Mouse (Mus musculus) thymus, postnatal 0 days (tissue): ENCODE measurements around the gene Synpo2l. TPM values are rescaled to one million over a fixed set of nuclear protein-coding genes. Genes with fewer than 3 reads are reported as not detected.
"Not testable (repeated sequence)": the region's sequence is repeated elsewhere in the genome, so short reads cannot be mapped to it uniquely, and the experiment has no call there.

ENCODE experiments used
- DNase-seq: peaks from one replicate; pipeline ENCODE4 v3.0.0-alpha.2; 2015; ENCODE audit warnings: low spot score
- polyA plus RNA-seq: library from polyadenylated mRNA; unstranded; fragments of >200 nt; fragmentation: Nextera tagmentation; extraction: Ambion mirVana; gene quantifications from 2 replicates; pipeline ENCODE4 v1.2.1, GENCODE M21; 2015

Synpo2l gene
- polyA plus RNA-seq, 1 experiment from 2014 or later: 0.30 TPM

DNA sequence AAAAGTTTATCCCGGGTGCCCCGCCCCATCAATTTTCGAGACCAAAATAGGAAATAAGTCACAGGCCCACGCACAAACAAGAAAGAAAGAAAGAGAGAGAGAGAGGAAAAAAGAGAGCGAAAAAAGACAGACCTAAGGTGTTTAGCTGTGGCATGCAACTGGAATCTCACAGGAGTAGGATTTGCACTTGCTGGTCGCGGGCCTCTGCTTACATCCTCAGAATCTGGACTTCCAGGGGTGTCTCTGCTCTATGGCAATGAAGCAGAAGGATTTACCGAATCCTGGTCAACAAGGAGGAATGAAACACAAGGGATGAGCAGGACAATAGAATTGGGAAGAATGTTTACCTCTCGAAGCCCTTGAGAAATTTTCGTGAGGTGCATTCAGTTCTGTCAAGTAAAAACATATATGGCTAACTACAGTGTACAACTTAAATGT, 26.7 kb downstream of the Synpo2l start:
- DNase-seq: no peak

DNA sequence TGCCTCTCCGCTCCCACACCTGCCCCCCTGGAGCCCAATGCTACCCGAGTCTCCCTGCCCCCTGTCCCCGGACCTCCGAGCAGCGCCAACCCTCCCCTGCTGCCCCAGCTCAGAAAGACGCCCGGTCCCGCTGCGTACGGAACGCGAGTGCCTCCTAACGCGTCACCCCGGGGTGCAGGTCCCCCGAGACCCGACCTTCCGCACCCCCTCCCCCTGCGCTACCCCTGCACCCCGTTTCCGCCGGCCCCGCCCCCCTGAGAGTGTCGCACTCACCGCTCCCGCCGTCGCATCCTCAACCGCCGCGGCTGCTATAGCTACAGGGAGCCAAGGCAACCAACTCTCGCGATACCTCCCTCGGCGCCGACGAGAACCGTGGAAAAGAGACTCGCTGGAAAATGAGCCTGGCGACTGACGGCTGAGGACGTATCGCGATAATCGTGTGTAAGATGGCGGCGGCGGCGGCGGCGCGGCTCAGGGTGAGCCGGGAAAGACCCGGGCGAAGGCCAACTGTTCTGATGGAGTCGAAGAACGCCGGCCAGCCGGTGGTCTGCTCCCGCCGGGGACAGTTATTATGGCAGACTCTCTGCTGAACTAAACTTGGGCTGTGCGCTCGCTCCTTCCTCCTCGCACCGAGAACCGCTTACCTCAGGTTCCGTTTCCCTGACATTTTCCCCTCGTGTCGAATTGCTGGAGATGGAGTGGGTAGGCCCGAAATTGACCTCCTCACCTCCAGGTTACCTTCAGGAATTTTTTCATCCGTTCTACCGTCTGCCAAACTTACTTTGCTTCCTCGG, 27.3 kb downstream of the Synpo2l start, which contains the start of gene Usp54:
Gene Usp54 (minus strand): TSS at position 420 of the 794 bp plus-strand sequence.
- DNase-seq: peak; percentile 100

DNA sequence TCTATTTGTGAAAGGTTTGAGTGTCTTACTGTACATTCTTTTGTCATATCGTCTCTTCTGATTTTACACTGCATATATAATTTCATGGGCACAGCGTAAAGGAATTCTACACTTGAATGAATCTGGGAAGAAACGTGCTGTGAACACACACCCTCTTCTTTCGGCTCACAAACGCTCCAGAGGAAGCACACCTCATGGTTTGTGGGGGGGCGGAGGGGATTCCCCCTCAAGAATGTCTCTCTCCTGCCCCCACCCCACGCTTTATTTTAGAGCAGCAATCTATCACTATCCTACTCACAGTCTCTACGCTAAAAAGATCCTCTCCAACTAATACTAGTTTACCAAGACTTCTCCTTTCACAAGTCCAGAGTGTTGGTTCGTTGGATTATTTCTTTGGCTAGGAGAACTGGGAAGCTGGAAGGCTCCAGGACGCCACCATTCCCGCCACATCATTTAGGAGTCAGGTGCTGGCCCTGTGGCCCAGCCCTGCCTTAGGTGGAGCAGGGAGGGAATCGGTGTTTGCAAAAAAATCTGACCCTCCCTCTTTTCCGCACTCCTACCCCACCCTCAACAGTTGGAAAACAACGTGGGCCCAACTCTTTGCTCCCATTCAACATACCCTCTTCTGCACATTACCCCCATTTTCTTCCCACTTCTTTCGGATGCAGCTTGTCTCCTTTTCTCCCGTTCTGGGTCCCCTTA, 28.1 kb downstream of the Synpo2l start:
- peak; percentile 62 for DNase-seq

DNA sequence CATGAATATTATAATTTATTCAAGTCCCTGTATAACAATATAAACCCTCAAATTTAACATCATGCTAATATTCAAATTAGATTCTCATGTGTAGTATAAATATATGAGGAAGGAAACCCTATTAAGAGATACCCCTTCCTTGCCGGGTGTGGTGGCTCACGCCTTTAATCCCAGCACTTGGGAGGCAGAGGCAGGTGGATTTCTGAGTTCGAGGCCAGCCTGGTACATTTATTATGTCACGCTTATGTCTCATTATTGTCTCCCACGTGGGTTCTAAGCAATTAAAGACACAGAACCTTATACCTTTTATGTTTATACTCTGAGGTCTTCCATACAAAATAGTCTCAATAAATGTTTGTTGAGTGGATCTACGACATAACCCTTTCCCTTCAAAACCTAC, 29.5 kb downstream of the Synpo2l start:
- no peak for DNase-seq

DNA sequence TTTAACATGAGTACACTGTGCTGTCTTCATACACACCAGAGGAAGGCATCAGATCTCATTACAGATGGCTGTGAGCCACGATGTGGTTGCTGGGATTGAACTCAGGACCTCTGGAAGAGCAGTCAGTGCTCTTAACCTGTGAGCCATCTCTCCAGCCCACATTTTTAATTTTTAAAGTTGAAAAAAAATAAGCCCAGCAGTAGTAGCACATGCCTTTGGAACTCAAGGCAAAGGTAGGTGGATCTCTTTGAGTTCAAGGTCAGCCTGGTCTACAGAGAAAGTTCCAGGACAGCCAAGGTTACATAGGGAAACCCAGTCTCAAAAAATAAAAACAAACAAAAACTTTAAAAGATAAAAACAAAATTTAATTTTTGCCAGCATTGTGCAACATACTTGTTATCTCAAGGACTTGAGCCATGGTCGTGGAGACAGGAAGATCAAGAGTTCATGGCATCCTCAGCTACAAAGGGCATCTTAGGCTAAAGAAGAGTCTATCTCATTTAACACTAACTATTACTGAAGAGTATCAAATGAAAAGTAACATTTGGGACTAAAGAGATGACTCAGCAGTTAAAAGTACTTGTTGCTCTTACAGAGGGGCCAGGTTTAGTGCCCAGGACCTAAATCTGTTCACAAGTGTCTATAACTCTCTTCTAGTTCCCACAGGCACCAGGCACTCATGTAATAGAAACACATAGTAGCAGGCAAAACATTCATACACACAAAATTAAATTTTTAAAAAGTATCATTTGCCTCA, 30.2 kb downstream of the Synpo2l start:
- DNase-seq: no peak

DNA sequence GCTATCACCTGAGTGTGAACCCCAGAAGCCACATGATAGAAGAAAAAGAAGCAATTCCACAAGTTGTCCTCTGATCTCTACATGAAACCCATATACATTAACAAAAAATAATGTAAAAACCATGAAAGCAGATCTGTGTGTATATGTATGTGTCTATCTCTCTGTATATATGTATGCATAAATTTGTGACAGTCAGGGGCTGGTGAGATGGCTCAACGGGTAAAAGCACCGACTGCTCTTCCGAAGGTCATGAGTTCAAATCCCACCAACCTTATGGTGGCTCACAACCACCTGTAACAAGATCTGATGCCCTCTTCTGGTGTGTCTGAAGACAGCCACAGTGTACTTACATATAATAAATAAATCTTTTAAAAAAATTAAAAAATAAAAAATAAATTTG, 31.2 kb downstream of the Synpo2l start:
- DNase-seq: not testable (repeated sequence)

DNA sequence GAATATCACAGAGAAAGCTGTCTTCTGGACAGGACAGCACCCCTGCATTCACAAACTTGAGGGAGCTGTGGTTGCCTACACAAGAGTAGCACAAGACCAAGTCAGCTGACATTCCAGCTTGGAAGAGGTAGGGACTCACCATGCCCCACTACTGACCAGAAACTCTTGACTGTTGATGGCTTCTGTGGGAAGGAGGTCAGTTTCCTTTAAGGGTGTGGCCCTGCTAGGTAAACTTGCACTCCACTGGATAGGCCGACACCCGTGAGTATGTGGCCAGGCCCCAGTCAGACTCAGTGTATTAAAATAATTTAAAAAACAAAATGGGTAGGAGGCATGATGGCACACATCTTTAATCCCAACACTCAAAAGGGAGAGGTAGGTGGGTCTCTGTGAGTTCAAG, 32.6 kb downstream of the Synpo2l start:
- no peak for DNase-seq

DNA sequence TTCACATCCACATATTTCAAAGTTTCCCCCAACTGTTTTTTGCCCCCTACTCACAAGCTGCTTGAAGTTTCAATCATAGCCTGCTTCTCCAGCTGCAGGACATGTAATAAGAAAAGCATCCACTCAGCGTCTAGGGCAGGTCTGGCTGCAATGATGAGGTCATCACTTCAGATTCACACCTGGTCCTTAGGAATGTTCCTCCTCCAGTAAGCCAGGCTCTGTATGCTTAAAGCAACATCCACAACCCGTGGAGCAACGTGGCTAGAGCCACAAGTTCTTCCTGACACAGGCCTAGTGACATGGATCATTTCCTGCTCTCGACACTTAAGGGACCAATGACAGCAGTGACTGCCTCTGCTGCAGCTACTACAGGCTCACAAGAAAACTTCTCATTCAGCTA, 36.9 kb downstream of the Synpo2l start:
- DNase-seq: no peak

DNA sequence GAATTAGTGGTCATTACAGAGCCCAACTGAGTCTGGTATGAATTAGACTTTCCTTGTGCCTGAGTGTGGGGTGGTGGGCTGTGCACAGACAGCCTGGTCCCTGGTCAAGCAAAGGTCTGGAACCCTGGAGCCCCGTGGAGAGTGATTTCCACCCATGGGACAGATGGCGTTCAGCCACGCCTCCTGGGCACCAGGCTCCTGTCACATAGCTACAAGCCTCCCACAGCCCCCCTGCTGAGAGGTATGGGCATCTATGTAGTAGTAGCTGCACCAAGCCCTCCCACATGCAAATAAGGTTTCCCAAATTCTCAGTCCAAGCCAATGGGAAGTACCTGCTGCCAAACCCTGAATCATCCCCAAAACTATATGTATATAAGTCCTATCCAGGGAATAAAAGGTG, 41.2 kb downstream of the Synpo2l start:
- no peak for DNase-seq

DNA sequence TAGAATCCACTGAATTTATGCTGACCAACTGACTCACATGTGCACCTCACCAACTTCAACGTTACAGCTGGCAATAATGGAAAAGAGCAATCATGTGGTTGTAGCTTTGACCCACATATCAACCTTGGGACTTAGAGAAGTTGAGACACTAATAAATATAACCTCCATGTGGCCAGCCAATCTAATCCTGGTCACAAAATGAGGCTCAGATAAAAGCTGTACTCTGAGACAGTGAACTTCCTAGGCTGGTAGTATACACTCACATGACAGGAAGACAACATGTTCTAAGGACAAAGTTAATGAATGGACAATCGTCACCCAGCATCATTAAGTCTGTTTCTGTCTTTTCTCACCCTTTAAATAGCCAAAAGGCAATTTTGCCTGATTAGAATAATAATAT, 41.7 kb downstream of the Synpo2l start:
- no peak for DNase-seq

DNA sequence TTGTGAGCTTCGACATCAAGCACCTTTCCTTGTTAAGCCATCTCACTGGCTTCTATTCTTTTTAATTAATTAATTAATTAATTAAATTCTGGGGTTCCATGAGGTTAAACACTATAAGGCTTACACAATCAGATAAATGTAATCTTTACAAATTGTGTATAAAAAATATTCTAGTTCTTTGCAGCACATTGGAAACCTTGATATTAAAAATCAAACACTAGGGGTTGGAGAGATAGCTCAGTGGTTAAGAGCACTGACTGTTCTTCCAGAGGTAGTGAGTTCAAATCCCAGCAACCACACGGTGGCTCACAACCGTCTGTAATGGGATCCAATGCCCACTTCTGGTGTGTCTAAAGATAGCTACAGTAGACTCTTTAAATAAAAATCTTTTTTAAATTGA, 45.2 kb downstream of the Synpo2l start:
- DNase-seq: no peak

DNA sequence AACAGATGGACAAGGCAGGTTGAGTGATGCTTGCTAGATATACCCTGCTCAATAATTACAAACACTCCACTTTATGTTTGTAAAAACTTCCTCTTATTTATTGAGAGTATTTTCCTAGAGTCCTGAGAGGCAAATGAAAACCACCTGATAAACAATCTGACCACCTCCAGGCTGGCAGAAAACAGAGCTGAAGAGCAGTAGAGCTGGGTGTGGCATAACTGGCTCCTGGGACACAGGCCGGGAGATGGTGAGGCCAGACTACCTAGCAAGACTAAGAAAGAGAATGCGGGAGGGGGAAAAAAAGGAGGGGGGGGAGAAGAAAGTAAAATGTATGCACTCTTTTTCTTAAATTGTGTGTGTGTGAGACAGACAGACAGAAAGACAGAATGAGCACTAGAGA, 45.7 kb downstream of the Synpo2l start:
- no peak for DNase-seq

DNA sequence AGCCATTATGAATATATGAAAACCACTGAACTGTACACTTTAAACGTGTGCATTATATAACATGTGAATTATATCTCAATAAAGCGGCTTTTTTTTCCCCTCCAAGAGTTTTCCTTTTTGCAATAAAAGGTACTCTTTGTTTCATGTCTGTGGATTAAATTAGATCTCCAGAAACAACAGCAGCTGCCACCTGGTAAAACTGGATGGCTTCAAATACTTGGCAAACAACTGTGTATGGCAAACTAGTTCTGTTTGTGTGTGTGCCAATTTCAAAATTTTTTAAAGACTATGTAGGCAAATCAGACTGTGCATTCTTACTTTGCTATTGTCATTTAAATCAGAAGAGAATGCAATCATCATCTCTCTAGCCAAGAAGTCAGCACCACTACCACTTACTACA, 46.3 kb downstream of the Synpo2l start:
- no peak for DNase-seq

DNA sequence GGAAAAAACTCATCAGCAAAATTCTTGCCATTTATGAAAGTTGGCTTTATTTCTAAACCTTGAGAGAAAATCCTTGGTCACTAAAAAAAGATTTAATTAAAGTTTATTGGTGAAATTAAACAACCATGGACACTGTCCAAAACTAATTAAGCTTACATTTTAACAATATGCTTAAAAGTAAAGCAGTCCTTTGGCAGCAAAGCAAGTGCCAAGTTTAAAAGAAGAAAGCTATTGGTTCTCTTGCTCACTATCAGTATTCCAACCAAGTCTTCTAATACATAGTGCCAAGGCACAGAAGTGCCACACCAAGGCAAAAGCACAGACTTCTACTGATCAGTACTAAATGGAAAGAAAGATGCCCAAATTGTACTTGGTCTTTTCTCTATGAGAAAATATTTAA, 49.0 kb downstream of the Synpo2l start:
- no peak for DNase-seq

DNA sequence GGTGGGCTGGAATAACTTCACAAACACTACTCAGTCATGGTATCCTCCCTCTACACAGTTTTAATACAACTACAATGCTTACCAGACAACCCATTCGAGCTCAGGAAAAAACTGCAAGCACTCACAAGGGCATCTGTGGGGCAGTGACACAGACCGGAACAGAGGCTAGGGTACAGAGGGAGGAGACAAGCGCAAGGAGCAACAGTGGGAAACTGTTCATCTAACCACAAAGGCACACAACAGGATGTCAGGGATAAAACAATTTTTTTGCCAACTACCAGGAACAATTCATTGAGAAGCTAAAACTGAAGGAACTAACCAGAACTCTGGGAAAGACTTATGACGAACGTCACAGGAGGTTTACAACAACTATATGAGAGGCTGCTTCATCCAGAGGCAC, 49.9 kb downstream of the Synpo2l start:
- DNase-seq: peak; percentile 29

DNA sequence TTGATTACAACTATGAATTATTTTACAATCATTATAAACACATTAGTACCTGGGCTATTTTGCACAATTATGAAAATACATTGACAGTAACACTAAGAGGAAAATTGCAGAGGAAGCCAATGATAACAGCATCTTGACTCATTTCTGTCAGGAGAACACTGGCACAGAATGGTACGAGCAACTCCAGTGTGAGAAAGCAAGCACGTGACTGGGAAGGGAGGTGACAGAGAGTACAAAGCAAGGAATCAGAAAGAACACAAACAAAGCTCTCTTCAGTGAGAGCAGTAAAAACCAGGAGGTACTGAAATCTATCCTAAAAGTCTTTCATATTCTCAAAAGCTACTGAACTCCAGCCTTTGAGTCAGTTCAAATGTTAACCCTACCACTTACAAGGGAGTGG, 51.7 kb downstream of the Synpo2l start:
- DNase-seq: no peak

DNA sequence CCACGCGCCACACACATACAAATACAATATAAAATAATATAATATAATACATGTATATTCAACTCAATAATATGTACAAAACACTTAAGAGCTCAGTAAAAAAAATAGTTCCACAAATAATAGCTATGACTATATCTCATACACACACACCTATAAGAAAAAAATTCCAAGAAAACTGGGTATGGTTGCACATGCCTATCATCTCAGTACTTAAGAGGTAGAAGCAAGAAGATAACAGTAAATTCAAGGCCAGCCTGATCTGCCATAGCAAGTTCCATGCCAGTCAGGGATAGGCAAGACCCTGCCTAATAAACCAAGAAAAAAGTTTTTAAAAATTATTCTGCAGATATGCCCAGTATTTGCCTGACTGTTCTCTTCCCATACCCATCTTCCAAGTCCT, 53.1 kb downstream of the Synpo2l start:
- no peak for DNase-seq

DNA sequence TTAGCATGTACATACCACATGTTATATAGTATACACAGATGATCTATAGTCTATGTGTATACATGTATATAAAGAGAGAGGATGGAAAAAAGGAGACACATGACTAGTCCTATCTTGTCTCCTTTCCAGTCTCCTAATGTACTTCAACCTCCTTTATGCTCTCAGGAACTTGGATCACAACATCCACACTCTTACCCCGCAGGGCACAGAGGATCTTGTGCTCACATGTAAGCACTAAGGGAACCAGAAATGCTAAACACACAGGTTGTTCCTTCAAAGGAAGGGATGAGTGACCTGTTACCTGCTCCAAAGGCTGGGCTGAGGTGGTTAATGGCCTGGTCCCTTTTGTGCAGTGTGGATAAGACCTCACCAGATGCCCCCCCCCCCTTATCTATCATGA, 55.3 kb downstream of the Synpo2l start:
- no peak for DNase-seq

DNA sequence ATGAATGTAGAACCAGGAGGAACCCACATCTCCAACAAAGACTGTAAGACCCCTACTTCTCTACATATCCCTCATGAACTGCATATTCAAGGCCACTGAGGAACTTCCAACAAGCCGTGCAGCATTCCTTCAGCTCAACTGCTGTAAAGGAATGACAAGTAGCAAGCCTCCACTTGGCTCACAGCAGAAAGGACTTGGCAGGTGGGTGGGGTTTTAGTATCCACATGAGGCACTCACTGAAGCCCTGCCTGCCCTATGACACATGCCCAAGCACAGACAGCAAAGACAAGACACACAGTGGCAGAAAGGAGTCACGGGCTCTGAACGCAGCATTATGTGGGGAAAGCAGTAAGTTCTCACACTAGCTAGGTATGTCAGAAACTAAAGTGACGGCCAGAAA, 58.0 kb downstream of the Synpo2l start:
- no peak for DNase-seq

DNA sequence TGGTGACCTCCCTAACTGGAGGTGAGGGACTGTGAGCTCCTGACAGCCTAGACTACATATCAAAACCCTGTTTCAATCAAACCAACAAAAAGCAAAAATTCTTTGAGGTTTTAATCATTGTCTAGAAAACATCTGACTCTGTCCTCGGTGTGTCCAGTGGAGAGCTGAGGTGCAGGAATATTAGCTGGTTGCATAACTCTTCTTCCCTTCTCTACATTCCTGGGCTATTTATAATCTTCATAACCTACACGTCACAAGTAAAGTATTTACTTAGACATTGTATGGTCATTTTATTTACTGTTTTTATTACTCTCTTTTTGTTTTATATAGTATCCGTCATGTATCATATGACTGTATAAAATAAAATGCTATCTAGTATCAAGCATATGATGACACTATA, 58.6 kb downstream of the Synpo2l start:
- DNase-seq: no peak
